Mouse (Mus musculus): ENCODE results near the gene Misp.

The Misp gene

DNA sequence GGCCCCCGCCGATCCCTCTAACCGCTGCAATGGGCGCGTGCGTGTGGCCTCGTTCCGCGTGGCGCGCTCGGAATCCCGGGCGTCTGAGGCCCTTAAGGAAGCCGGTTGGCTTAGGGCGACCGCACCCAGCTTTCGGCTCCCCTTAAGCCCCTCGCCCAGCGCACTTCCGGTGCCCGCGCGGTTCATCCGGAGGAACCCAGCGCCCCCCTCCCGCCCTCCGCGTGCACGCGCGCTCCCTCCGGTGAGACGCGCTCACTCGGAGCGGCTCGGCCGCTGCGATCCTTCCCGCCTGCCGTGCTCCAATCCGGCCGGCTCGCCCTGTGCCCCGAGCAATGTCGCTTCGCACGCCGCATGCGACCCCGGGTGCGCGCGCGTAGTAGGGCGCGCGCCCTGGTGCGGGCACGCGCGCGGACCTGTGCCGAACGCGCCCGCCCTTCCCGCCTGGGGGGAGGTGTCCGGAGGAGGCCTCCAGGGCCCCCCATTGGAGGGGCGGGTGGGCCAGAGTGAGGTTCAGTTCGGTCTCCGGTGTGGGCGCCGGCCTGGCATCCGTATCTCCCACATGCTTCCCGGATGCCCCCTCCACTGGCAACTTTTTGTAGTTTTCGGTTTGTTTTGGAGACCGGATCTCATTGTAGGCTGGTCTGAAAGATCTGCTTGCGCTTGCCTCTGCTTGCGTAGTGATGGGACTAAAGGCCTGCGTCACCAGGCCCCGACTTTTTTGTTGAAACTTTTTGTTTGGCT lies 34.2 kb downstream of the Misp start:
- DNase-seq (ENCODE audit: low read depth, low spot score) = peak; percentile 84

DNA sequence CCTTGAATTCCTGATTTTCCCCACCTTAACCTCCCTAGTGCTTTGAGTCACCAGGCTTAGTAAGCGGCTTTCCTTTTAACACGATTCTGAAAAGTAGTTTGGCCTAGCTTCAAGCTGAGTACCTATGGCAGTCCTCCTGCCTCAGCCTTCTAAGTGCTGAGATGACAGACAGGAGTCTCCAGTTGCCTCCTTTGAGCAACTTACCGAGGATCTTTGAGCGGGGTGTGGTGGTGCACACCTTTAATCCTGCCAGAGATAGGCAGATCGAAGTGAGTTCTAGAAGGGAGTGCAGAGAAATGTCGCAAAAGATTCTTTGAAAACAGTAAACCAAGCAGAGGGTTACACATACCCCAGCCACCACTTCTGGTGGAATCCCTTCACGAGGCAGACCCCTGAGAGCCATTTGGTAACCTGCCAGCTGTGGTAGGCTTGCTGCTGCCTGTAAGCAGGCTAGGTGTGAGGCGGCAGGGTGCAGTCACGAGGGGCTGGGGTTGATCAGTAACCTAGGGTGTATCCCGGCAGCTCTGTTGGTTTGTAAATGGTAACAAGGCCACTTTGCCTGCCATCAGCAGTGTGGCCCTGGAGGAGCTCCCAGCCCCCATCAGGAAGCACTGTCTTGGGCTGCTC lies 34.9 kb downstream of the Misp start:
- DNase-seq (ENCODE audit: low read depth, low spot score) = no peak

DNA sequence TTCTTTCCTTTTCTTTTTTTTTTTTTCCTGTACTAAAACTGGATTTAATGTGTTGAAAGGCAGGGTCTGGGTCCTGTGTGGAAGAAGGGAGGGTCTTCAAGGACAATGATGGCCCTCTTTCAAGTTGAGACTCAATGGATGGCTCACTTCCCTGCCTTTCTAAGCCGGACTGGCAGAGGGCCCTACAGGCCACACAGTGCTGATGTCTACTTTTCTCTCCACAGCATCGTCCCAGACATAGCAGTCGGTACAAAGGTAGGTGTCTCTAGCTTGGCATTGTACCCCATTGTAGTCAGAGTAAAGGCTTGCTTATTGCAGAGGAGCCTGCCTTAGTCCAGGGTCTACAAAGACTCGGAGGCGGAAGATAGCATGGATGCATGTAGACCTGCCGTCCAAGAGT lies 35.5 kb downstream of the Misp start:
- no peak for DNase-seq (ENCODE audit: low read depth, low spot score)

DNA sequence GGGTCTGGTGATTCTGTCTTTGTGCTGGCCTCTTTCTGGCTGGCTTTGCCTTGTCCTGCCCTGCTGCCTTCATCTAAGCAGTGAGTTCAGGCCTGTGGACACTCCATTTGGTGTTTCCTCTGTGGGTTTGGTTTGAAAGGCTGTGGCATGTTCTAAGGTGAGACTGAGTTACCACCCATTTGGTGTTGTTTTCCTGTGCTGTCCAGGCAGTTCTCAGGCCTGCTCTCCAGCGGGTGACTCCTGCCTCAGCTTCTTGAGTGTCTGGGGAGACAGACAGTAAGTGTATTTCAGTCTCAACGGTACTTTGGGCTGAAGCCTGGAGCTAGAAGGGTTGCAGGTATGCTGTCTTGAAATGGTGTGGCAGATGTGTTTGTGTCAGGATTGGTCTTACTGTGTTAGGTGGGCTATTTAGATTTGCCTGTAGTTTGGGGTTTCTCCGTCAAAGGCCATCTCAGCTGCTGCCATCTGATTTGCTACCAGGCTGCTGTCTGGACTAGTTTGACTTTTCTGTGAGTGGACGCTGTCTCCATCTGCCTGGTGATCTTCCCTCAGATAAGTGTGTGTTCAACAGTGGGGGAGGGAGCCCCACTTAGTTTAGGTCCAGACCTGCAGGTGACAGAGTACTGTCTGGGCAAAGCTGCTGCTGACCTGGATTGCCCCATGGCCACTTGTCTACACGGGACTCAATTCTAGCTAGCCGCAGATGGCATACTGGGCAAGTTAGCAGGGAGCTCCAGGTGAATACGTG lies 36.1 kb downstream of the Misp start:
- DNase-seq (ENCODE audit: low read depth, low spot score) = no peak

DNA sequence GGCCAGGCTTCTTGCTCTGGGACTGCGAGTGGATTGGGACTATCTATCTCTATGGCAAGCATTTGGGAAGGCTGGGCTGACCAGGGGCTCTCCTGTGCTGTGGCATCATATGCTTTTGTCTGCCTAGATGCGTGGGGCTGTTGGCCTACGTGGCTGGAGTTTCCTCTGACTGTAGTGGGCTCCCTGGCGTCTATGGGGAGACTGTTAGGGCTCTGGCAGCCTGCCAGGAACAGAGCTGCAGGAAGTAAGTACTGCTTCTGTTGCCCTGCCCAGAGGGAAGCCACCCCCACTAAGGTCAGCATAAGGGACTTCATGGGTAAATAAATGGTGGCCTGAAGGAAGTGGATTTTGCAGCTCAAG lies 36.6 kb downstream of the Misp start:
- no peak for DNase-seq (ENCODE audit: low read depth, low spot score)

DNA sequence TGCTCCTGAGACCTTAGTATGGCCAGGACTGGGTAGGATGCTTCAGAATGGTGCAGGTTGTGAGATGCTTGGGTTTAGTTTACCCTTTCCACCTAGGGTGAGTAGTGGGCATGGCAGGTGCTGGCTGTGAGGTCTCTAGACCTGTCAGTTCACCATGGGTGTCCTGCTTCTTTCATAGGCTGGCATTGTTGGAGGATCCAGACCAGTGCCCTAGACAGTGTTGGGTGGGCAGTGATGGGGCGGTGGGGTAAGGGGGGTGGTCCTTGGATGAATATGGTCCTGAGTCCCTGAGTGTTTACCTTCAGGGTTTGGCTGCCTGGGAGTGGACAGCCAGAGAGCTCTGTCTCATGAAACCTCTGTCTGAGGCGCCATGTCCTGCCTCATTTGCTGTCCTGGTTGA lies 37.1 kb downstream of the Misp start:
- DNase-seq (ENCODE audit: low read depth, low spot score) = no peak

DNA sequence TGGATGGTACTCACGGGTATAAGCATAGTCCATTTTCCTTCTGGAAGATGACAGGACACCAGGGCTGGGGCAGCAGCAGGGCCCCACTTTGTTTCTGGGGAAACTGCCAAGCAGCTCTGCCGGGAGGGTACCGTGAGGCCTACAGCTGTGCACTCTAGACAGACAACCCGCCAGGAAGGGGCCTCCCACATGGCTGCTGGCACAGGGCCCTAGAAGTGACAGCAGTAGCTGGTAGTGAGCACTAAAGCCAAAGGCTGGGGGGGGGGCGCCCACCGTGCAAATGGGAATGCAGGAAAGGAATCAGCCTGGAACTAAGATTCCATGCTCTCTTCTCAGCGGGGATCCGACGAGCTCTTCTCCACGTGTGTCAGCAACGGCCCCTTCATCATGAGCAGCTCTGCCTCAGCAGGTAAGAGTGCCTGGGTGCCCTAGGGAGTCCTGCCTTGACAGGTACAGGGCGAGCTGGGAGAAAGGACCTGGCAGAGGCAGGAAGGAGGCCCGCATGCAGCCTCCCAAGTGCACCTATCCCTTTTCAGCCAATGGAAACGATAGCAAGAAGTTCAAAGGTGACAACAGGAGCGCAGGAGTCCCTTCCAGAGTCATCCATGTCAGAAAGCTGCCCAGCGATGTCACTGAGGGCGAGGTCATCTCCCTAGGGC lies 37.8 kb downstream of the Misp start:
- DNase-seq (ENCODE audit: low read depth, low spot score) = no peak

DNA sequence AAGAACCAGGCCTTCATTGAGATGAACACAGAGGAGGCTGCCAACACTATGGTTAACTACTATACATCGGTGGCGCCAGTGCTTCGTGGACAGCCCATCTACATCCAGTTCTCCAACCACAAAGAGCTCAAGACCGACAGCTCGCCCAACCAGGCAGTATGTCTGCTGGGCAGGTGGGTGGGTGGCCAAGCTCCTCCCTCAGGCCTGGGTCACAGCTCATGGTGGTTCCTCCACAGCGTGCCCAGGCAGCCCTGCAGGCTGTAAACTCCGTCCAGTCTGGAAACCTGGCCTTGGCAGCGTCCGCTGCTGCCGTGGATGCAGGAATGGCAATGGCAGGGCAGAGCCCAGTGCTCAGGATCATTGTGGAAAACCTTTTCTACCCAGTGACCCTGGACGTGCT lies 38.3 kb downstream of the Misp start:
- no peak for DNase-seq (ENCODE audit: low read depth, low spot score)

DNA sequence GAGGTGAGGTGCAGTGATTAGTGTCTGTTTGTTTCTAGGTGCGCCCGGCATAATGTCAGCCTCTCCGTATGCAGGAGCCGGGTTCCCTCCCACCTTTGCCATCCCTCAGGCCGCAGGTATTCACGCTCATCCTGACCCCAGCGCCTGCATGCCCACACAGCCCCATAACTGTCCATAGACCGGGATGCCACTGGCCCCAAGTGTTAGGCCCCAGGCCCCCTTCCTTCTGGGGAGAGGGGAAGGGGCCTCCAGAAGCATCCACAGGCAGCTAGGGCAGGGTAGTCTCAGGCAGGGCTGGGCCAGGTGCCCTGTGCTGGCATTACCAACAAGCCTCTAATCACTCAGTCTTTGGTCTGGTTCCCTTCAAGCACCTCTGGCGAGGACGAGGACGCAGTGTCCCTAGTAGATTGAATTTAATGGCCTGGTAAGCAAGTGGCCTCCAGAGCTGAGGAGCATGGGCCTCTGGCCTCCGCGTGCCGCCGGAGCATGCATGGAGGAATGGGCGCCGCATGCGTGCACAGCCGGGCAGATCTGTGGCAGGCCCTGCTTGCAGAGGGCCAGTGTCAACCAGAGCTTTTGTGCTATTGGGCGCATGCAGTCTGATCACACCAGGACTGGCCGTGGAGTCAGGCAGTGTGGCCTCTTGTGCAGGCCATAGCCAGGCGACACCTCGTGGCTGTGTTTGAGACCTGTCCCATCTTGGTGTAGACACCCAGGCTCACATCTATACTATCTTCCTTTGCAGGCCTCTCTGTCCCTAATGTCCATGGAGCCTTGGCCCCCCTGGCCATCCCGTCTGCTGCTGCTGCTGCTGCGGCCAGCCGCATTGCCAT lies 39.5 kb downstream of the Misp start:
- no peak for DNase-seq (ENCODE audit: low read depth, low spot score)

DNA sequence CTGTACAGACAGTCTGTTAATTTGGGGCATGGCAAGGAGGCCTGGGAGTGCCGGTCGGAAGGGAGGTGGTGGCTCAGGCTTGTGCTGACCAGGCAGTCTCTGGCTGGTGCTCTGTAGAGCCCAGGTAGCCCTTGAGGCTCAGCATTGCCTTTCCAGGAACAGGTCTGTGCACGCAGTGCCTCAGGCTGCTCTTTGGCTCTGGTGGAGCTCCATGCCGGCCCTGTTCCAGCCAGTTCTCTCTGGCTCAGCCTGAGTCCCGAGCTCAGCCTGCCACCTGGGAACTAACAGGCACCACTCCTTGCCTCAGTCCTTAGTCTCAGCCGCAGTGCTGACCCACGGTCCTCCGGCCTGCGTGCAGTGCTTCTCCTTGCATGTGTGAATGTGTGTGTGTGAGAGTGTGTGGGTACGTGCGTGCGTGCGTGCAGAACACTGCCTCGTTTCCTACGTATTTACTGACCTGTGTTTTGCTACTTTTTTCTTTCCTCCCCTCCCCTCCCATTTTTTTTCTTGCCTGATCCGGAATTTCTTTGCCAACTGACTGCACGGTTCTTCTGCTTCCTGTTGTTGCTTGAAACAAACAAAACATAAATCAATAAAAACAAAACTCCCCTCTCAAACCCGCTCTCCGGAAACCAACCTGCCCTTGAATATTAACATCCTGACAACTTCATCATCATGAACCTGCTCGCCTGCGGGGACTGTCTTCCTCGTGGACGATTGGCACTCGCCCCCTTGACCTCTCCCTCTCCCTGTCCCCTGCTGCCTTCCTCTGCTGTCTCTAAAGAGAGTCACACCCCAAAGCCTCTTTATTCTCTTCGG lies 40.6 kb downstream of the Misp start:
- no peak for DNase-seq (ENCODE audit: low read depth, low spot score)

DNA sequence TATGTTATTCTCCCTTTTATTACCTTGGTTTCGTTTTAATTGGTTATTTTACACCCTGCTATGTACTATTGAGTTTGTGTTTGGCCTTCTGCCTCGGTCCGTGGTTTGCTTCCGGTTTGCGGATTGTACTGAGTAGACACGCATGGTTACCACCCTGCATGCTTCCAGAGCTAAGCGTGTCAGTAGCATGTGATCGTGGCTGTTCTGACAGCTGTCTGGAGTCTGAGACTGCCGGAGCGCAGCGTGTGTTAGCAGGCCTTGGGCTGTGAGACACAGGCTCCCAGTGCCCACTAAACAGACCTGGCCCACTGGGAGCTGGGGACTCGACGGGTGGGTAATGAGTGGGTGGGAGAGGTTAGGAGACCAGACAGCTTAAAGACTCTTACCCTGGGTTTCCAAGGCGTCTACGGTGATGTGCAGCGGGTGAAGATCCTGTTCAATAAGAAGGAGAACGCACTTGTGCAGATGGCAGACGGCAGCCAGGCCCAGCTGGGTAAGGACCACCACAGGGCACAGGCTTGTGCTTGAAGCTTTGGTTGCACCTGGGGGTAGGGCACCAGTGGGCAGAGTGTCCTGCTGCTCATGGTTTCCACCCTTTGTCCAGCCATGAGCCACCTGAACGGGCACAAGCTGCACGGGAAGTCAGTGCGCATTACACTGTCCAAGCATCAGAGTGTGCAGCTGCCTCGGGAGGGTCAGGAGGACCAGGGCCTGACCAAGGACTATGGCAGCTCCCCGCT lies 41.4 kb downstream of the Misp start:
- DNase-seq (ENCODE audit: low read depth, low spot score) = no peak

DNA sequence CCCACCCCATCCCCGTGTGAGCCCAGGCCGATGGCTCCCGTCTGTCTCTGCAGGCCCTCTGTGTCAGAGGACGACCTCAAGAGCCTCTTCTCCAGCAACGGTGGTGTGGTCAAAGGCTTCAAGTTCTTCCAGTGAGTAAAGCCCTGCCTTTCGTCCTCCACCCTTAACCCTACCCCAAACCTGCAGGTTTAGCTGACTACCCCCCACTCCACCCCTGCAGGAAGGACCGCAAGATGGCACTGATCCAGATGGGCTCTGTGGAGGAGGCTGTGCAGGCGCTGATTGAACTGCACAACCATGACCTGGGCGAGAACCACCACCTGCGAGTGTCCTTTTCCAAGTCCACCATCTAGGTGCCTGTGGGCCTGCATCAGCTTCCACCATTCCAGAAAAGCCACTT lies 42.1 kb downstream of the Misp start:
- no peak for DNase-seq (ENCODE audit: low read depth, low spot score)

DNA sequence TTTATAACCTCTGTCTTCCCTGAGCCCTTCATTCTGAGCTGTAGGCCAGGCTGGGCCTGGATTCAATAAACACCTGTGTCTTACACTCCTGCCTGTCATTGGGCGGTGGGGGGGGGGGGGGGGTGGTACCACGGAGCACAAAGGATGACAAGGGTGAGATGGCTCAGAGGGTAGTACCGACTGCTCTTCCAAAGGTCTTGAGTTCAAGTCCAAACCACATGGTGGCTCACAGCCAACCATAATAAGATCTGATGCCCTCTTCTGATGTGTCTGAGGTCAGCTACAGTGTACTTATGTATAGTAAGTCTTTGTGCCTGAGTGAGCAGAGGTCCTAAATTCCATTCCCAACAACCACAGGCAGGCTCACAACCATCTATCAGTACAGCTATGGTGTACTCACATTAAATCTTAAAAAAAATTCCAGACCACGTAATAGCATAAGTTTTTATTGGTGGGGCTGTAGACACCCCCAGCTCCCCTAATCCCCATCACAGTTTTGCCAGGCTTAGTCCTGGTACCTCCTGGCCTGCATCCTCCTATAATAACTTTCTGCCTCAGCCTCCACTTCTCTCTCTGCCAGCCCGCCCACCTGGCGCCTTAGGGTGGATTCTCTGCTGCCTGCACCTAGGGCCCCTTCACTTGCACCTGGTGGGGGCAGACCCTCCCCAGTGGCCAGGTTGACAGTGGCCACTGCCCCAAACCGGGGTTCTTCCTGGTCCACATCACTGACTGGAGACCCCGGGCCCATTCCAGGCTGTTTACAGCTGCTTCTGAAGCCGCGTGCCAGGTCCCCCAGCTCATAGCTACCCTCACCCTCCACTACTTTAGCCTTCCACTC lies 43.8 kb downstream of the Misp start:
- DNase-seq (ENCODE audit: low read depth, low spot score) = no peak

DNA sequence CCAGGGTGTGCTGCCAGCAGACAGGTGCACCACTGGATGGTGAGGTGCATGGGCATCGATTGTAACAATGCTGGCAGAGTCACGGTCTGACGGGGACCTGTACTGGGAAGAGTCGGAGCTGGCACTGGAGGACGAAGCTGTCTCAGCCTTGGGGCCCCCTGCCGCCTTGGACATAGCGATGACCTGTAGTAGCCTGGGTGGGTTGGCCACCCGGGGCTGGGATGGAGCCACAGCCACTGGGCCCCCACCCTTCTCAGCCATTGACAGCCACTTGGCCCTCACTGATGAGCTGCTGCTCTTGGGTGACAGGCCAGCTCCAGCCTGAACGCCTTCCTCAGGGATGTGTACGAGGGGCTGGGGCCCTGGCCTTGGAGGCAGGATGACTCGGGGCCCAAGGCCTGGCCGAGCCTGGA lies 44.4 kb downstream of the Misp start:
- DNase-seq (ENCODE audit: low read depth, low spot score) = no peak

DNA sequence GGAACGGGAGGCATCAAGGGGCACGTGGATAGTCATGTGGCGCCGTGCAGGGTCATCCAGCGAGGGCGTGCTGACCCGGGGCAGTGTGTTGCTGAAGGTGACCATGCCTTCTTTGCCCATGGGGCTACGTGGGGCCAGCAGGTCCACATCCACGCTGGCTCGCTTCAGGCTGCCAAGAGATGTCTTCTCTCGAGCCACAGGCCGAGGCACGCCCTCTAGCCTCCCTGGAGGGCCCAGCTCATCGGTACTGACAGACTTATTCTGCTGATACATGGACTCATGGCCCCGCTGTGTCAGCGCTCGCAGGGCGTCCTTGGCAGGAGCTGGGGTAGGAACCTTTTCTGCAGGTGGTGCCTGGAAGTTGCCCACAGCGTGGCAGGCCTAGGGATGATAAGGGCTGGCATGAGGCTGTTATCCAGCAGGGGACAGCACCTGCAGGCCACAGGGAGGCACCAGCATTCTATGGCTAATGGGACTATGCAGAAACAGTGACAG lies 45.1 kb downstream of the Misp start:
- no peak for DNase-seq (ENCODE audit: low read depth, low spot score)

DNA sequence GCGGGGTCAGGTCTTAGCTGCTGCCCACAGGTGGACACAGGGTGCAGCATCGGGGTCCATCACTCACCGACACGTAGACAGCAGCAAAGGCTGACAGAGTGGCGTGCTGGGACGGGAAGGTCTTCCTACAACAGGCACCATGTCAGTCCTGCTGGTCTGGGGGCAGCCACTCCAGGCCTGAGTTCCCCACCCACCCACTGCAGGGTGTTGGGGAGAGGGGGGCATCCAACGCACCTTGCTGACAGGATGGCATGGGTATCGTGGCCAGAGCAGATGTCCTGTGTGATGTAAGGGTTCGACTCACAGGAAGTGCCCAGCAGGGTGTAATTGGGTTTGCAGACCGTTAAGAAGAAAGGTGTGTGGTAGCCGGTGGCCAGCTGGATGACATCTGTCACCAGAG lies 45.8 kb downstream of the Misp start:
- DNase-seq (ENCODE audit: low read depth, low spot score) = no peak

DNA sequence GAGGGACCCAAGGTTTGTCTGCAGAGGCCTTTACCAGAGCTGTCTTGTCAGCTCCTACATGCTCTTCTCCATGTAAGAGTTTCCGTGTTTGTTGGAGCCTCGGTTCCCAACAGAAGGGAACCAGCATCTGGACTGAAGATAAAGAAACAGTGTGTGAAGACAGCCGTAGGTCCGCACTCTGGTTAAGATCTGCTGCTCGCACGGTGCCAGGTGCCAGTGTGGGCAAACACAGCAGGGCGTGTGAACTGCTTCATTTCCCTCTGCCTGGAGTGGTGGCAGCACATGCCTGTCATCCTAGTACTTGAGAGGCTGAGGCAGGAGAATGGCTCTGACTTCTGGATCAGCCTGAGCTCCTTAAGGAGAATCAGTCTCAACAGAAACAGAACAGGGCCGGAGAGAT lies 51.1 kb downstream of the Misp start:
- DNase-seq (ENCODE audit: low read depth, low spot score) = no peak

DNA sequence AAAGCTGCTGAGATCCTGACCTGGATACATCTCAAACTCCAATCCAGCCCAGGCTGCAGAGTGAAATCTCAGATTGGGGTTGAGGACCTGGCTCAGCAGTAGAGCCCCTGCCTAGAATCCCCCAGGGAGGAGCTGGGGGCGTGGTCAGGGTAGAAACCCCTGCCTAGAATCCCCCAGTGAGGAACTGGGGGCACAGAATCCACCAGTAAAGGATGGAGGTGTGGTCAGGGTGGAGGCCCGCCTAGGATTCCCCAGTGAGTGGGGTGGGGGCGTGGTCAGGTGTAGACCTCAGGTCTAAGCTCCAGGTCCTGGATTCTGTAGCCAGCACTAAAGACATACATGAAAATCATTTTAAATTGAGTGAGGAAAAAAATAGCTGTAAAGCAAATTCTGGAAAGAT lies 52.1 kb downstream of the Misp start:
- DNase-seq (ENCODE audit: low read depth, low spot score) = no peak

DNA sequence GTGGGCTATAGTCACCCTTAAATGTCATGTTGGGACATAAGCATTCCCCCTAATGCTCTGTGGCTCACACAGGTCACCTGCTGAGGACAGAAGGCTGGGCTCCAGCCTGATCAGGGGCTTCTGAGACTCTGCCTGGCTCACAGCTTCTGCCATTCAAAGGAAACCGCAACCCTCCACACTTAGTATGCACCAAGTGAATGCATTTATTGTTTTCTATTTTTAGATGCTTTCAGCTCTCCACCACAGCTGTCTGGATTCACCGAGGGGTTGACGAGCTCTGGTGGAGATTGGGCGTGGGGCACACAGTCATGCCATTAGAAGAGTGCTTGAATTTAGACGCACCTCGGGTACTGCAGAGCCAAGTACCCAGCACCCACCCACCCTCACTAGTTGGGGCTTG lies 52.5 kb downstream of the Misp start:
- DNase-seq (ENCODE audit: low read depth, low spot score) = no peak

Data from mesoderm, embryonic 11.5 days (tissue).